Mouse (Mus musculus) hindbrain, embryonic 15.5 days (tissue): Measurements from ENCODE around the gene Sppl3. TPM values are rescaled to one million over a fixed set of nuclear protein-coding genes. Genes with fewer than 3 reads are reported as not detected.
A peak's percentile ranks its signal among the peaks of the same experiment; 100 is the strongest.

ENCODE experiments used
- ATAC-seq: fragments of 200-750 bp; cut with Nextera tagmentation; 2 replicates; pipeline ENCODE4 v1.8.0; 2017; ENCODE audit warnings: low read depth, moderate number of reproducible peaks, moderate TSS enrichment; ENCODE audit not compliant: low FRiP score
- H3K27ac ChIP-seq: fragments of 300-500 bp; sonication (generic); replicated peaks from 2 replicates; pipeline ENCODE4 v1.5.1; 2015; ENCODE audit warnings: mild to moderate bottlenecking, inconsistent platforms
- H3K27me3 ChIP-seq: fragments of 300-500 bp; sonication (generic); 2 replicates; pipeline ENCODE4 v1.6.1; 2015; ENCODE audit warnings: control low read depth, inconsistent platforms
- H3K36me3 ChIP-seq: fragments of 300-500 bp; sonication (generic); 2 replicates; pipeline ENCODE4 v1.6.1; 2015; ENCODE audit warnings: control low read depth, inconsistent platforms
- H3K4me1 ChIP-seq: fragments of 300-500 bp; sonication (generic); replicated peaks from 2 replicates; pipeline ENCODE4 v1.6.1; 2015; ENCODE audit warnings: control low read depth, inconsistent platforms
- H3K4me2 ChIP-seq: fragments of 300-500 bp; sonication (generic); 2 replicates; pipeline ENCODE4 v1.6.1; 2015; ENCODE audit warnings: moderate library complexity, mild to moderate bottlenecking, inconsistent platforms
- H3K4me3 ChIP-seq: fragments of 300-500 bp; sonication (generic); 2 replicates; pipeline ENCODE4 v1.5.1; 2015; ENCODE audit warnings: mild to moderate bottlenecking, inconsistent platforms
- H3K9ac ChIP-seq: fragments of 300-500 bp; sonication (generic); 2 replicates; pipeline ENCODE4 v1.6.1; 2015; ENCODE audit warnings: inconsistent platforms
- H3K9me3 ChIP-seq: fragments of 300-500 bp; sonication (generic); 2 replicates; pipeline ENCODE4 v1.6.1; 2016; ENCODE audit warnings: control low read depth, inconsistent platforms
- WGBS: fragments of 180-500 bp; shearing (Covaris S2); methylation state at CpG from one replicate; pipeline ENCODE4 v1.1.7; 2015; 5-methylcytosine and 5-hydroxymethylcytosine counted together
- polyA plus RNA-seq: library from polyadenylated mRNA; unstranded; fragments of >200 nt; fragmentation: Nextera tagmentation; extraction: Ambion mirVana; gene quantifications from 2 replicates; pipeline ENCODE4 v1.2.1, GENCODE M21; 2015

Sppl3 gene
- polyA plus RNA-seq, 1 experiment from 2014 or later, result 46.1 TPM

- WGBS, result 89% methylated on average over 6 of the region's 6 CpGs
- no peak overlapping the region for H3K9ac ChIP-seq
- peaks cover 24% of the 10 kb centered on the region for H3K4me1 ChIP-seq
- no peaks in the 10 kb centered on the region for H3K36me3 ChIP-seq
- no peak overlapping the region for H3K4me2 ChIP-seq
- ATAC-seq, result no peak
- H3K27me3 ChIP-seq, result no peaks in the 10 kb centered on the region
- H3K9me3 ChIP-seq, result no peaks in the 10 kb centered on the region
- H3K4me3 ChIP-seq, result no peak overlapping the region
- no peak overlapping the region for H3K27ac ChIP-seq
These were observed 39.8 kb downstream of the Sppl3 start for GRCm38 (mm10) chr5:115050776-115051175.

- no peak for ATAC-seq
- Histone ChIP-seq H3K4me1 (peaks cover 24% of the 10 kb centered on the region), H3K4me3 (no peak overlapping the region), H3K4me2 (no peak overlapping the region), H3K36me3 (no peaks in the 10 kb centered on the region), H3K27me3 (no peaks in the 10 kb centered on the region), H3K9me3 (no peaks in the 10 kb centered on the region), H3K9ac (no peak overlapping the region), H3K27ac (peak overlapping the region; percentile 18; the same call in 1 of the 2 replicates)
- 78% methylated on average over 8 of the region's 8 CpGs for WGBS
These were observed 41.6 kb downstream of the Sppl3 start for GRCm38 (mm10) chr5:115052546-115052945.

DNA sequence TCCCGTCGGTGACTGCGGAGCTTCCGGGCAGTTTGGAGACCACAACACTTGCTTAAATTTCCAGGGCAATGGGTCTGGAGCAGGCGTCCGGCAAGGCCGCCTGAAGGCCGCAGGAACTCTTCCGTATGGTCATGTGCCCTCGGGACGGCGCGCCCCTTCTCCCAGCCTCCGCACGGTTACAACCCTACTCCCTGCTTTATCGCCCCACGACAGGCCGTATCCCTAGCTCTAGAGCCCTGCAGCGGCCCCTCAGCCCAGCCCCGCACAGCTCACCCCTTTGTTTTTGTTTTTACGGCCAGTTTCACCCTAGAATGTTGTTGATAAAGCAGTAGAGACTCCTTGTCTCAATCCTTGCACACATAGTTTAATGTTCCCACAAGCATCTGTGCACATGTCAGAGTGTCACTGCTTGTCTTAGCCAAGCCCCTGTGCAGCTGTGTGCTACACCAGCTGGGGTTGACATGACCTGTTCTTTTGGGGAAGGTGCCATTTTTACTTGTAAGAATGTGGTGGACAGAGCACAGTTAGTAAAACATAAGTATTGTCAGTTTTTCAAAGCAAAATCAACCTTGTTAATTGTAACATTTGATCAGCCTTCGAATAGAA lies 43.0 kb downstream of the Sppl3 start:
- no peak overlapping the region for H3K9ac ChIP-seq
- no peaks in the 10 kb centered on the region for H3K9me3 ChIP-seq
- no peak overlapping the region for H3K27ac ChIP-seq
- WGBS, result 91% methylated on average over 22 of the region's 22 CpGs
- no peaks in the 10 kb centered on the region for H3K27me3 ChIP-seq
- H3K36me3 ChIP-seq, result no peaks in the 10 kb centered on the region
- peaks cover 24% of the 10 kb centered on the region for H3K4me1 ChIP-seq
- no peak for ATAC-seq
- no peak overlapping the region for H3K4me3 ChIP-seq
- H3K4me2 ChIP-seq, result no peak overlapping the region

- Histone ChIP-seq H3K4me2 (no peak overlapping the region), H3K27me3 (no peaks in the 10 kb centered on the region), H3K9me3 (no peaks in the 10 kb centered on the region), H3K36me3 (no peaks in the 10 kb centered on the region), H3K4me3 (no peak overlapping the region), H3K9ac (no peak overlapping the region), H3K4me1 (peaks cover 23% of the 10 kb centered on the region), H3K27ac (no peak overlapping the region)
- no peak for ATAC-seq
- WGBS, result 85% methylated on average over 6 of the region's 6 CpGs
These were observed 44.5 kb downstream of the Sppl3 start for GRCm38 (mm10) chr5:115055418-115055817.

- Histone ChIP-seq H3K9ac (no peak overlapping the region), H3K9me3 (no peaks in the 10 kb centered on the region), H3K4me3 (no peak overlapping the region), H3K36me3 (no peaks in the 10 kb centered on the region), H3K4me2 (no peak overlapping the region), H3K27me3 (no peaks in the 10 kb centered on the region), H3K27ac (no peak overlapping the region), H3K4me1 (peaks cover 13% of the 10 kb centered on the region)
- WGBS, result 96% methylated on average over 4 of the region's 4 CpGs
- ATAC-seq, result no peak
These were observed 46.2 kb downstream of the Sppl3 start for GRCm38 (mm10) chr5:115057153-115057552.

DNA sequence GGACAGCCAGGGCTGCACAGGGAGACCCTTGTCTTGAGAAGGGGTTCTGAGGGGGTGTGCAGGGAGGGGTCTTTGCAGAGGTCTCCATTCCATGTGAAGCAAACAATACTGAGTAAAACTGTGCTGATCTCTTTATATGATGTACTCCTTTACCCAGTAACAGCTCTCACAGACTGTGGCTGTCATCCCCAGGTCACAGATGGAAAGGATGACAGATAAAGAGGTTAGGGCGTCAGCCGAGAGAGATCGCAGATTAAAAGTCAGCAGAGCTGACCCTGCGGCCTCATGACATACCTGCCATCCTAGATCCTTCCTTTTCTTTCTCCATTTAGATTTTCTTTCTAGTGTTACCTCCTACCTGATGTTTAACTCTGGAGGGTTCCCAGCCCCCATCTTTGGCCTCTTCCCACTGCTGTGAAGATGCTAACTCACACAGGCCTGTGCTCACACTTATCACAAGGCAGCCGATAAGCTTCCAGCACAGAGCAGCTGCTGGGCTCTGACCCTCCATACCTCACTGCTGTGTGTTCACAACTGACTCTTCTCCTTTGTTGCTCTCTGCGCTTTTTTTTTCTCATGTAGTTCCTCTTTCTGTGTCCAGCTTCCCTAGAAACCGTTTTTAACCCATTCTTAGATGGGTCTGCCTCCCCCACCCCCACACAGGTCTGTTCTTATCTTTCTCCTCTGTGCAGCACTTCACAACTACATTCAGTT lies 47.8 kb downstream of the Sppl3 start:
- Histone ChIP-seq H3K4me1 (0 out of 2 replicates have a peak, but pooled peaks cover 2% of the 10 kb centered on the region), H3K36me3 (no peaks in the 10 kb centered on the region), H3K4me3 (no peak overlapping the region), H3K4me2 (no peak overlapping the region), H3K9ac (no peak overlapping the region), H3K27me3 (no peaks in the 10 kb centered on the region), H3K27ac (no peak overlapping the region), H3K9me3 (no peaks in the 10 kb centered on the region)
- ATAC-seq, result no peak
- WGBS, result 86% methylated on average over 7 of the region's 7 CpGs

DNA sequence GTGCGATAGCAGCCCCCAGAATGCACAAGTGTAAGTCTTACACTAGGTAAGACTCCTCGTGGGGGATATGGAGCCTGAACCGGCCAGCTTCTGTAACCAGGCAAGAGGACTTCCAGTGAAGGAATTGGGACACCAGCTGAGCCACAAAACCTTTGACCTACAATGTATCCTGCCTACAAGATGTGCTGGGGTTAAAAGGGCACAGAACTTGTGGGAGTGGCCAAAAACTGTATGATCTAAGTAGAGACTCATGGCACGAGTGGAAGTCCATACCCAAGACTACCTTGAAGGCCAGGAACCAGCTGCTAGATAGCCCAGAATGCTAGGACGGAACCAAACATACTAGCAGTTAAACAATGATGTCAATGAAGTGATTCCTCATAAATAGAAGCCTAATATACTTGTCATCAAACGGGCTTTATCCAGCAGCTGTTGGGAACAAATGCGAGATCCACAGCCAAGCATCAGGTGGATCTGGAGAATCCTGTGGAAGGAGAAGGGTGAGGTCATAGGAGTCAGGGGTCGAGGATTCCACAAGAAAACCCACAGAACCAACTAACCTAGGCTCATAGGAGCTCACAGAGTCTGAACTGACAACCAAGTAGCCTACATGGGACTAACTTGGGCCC lies 49.2 kb downstream of the Sppl3 start:
- Histone ChIP-seq H3K4me3 (no peak overlapping the region), H3K4me1 (no peaks in the 10 kb centered on the region), H3K4me2 (no peak overlapping the region), H3K36me3 (peaks cover 5% of the 10 kb centered on the region; the same call in 1 of the 2 replicates), H3K27ac (no peak overlapping the region), H3K27me3 (no peaks in the 10 kb centered on the region), H3K9ac (no peak overlapping the region), H3K9me3 (no peaks in the 10 kb centered on the region)
- 86% methylated on average over 8 of the region's 8 CpGs for WGBS
- ATAC-seq, result no peak

- Histone ChIP-seq H3K4me2 (no peak overlapping the region), H3K27ac (no peak overlapping the region), H3K4me3 (no peak overlapping the region), H3K9me3 (no peaks in the 10 kb centered on the region), H3K27me3 (no peaks in the 10 kb centered on the region), H3K36me3 (peaks cover 5% of the 10 kb centered on the region; the same call in 1 of the 2 replicates), H3K9ac (no peak overlapping the region), H3K4me1 (no peaks in the 10 kb centered on the region)
- WGBS, result 89% methylated on average over 3 of the region's 3 CpGs
- ATAC-seq, result no peak
These were observed 50.0 kb downstream of the Sppl3 start for GRCm38 (mm10) chr5:115060977-115061376.

GRCm38 (mm10) chr5:115062566-115062965 lies 51.6 kb downstream of the Sppl3 start:
- no peaks in the 10 kb centered on the region for H3K27me3 ChIP-seq
- H3K9ac ChIP-seq, result no peak overlapping the region
- H3K4me3 ChIP-seq, result no peak overlapping the region
- no peaks in the 10 kb centered on the region for H3K9me3 ChIP-seq
- no peak overlapping the region for H3K27ac ChIP-seq
- H3K36me3 ChIP-seq, result peaks cover 5% of the 10 kb centered on the region; the same call in 1 of the 2 replicates
- no peak for ATAC-seq
- no peaks in the 10 kb centered on the region for H3K4me1 ChIP-seq
- H3K4me2 ChIP-seq, result no peak overlapping the region
- WGBS, result 59% methylated on average over 1 of the region's 1 CpGs

GRCm38 (mm10) chr5:115063391-115063790 lies 52.5 kb downstream of the Sppl3 start:
- Histone ChIP-seq H3K27me3 (no peaks in the 10 kb centered on the region), H3K36me3 (peaks cover 5% of the 10 kb centered on the region; the same call in 1 of the 2 replicates), H3K4me1 (no peaks in the 10 kb centered on the region; the same call in 1 of the 2 replicates), H3K4me3 (no peak overlapping the region), H3K27ac (no peak overlapping the region), H3K9me3 (no peaks in the 10 kb centered on the region), H3K4me2 (no peak overlapping the region), H3K9ac (no peak overlapping the region)
- no peak for ATAC-seq
- WGBS, result 92% methylated on average over 7 of the region's 7 CpGs

GRCm38 (mm10) chr5:115066245-115066644 lies 55.3 kb downstream of the Sppl3 start:
- H3K9me3 ChIP-seq, result no peaks in the 10 kb centered on the region
- no peak overlapping the region for H3K27ac ChIP-seq
- H3K36me3 ChIP-seq, result peaks cover 5% of the 10 kb centered on the region; the same call in 1 of the 2 replicates
- peaks cover 7% of the 10 kb centered on the region; the same call in 1 of the 2 replicates for H3K4me1 ChIP-seq
- H3K4me3 ChIP-seq, result no peak overlapping the region
- no peaks in the 10 kb centered on the region for H3K27me3 ChIP-seq
- no peak overlapping the region for H3K4me2 ChIP-seq
- ATAC-seq, result no peak
- WGBS, result 79% methylated on average over 4 of the region's 4 CpGs
- H3K9ac ChIP-seq, result no peak overlapping the region
